Mouse (Mus musculus): ENCODE measurements around the gene Trp53bp2. TPM values are rescaled to one million over a fixed set of nuclear protein-coding genes. Genes with fewer than 3 reads are reported as not detected.

The Trp53bp2 gene
- polyA plus RNA-seq, 1 experiment from 2014 or later: 24.1 TPM

GRCm38 (mm10) chr1:182436746-182437145, 27.8 kb downstream of the Trp53bp2 start:
- Histone ChIP-seq H3K9me3 (ENCODE audit: control insufficient read depth, low read length) (no peaks in the 10 kb centered on the region), H3K4me2 (ENCODE audit: low read depth, low read length) (no peak overlapping the region), H3K27ac (replicated peaks; ENCODE audit: low read depth, low read length) (no peak overlapping the region), H3K9ac (ENCODE audit: low read depth, low read length) (no peak overlapping the region), H3K4me3 (ENCODE audit: low read depth, low read length) (no peak overlapping the region), H3K36me3 (ENCODE audit: control insufficient read depth, insufficient read depth, low read length) (peaks cover 66% of the 10 kb centered on the region), H3K4me1 (ENCODE audit: control insufficient read depth, insufficient read depth, low read length) (no peaks in the 10 kb centered on the region), H3K27me3 (replicated peaks; ENCODE audit: control insufficient read depth, insufficient read depth, low read length) (no peaks in the 10 kb centered on the region)
- no peak for ATAC-seq (ENCODE audit: low read depth)
- DNase-seq (ENCODE audit: low spot score): no peak
- 77% methylated on average over 5 of the region's 5 CpGs for WGBS

- Histone ChIP-seq H3K27me3 (replicated peaks; ENCODE audit: control insufficient read depth, insufficient read depth, low read length) (no peaks in the 10 kb centered on the region), H3K9ac (ENCODE audit: low read depth, low read length) (no peak overlapping the region), H3K9me3 (ENCODE audit: control insufficient read depth, low read length) (no peaks in the 10 kb centered on the region), H3K4me3 (ENCODE audit: low read depth, low read length) (no peak overlapping the region), H3K36me3 (ENCODE audit: control insufficient read depth, insufficient read depth, low read length) (peaks cover 69% of the 10 kb centered on the region), H3K4me2 (ENCODE audit: low read depth, low read length) (no peak overlapping the region), H3K27ac (replicated peaks; ENCODE audit: low read depth, low read length) (no peak overlapping the region), H3K4me1 (ENCODE audit: control insufficient read depth, insufficient read depth, low read length) (no peaks in the 10 kb centered on the region)
- peak; percentile 18; the same call in 1 of the 2 replicates for ATAC-seq (ENCODE audit: low read depth)
- peak; percentile 59 for DNase-seq (ENCODE audit: low spot score)
- WGBS: 63% methylated on average over 5 of the region's 5 CpGs
Observed at GRCm38 (mm10) chr1:182439546-182440222, 30.7 kb downstream of the Trp53bp2 start.

GRCm38 (mm10) chr1:182441791-182442473, 33.0 kb downstream of the Trp53bp2 start:
- peaks cover 83% of the 10 kb centered on the region for H3K36me3 ChIP-seq (ENCODE audit: control insufficient read depth, insufficient read depth, low read length)
- 87% methylated on average over 18 of the region's 18 CpGs for WGBS

DNA sequence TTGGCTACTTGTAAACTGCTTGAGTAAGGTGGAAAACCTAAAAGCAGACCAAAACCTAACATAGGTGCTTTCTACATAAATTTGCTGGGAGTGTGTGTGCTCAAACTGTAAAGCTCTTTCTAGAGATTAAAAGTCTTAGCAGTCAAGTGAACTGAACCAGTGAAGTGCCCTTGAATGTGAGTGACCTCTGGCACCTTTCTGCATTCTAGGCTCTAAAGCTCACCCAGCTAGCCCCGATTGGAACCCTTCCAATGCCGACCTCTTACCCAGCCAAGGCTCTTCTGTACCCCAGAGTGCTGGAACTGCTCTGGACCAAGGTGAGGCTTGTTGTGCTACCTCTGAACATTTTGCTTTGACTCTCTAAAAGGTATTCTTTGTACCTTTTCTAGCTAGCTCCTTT, 35.1 kb downstream of the Trp53bp2 start:
- no peaks in the 10 kb centered on the region for H3K4me1 ChIP-seq (ENCODE audit: control insufficient read depth, insufficient read depth, low read length)
- 91% methylated on average over 2 of the region's 2 CpGs for WGBS
- H3K27ac ChIP-seq (replicated peaks; ENCODE audit: low read depth, low read length): no peak overlapping the region
- ATAC-seq (ENCODE audit: low read depth) (no peak), DNase-seq (ENCODE audit: low spot score) (no peak)
- no peak overlapping the region for H3K4me2 ChIP-seq (ENCODE audit: low read depth, low read length)
- no peak overlapping the region for H3K4me3 ChIP-seq (ENCODE audit: low read depth, low read length)
- no peaks in the 10 kb centered on the region for H3K27me3 ChIP-seq (replicated peaks; ENCODE audit: control insufficient read depth, insufficient read depth, low read length)
- no peak overlapping the region for H3K9ac ChIP-seq (ENCODE audit: low read depth, low read length)
- no peaks in the 10 kb centered on the region for H3K9me3 ChIP-seq (ENCODE audit: control insufficient read depth, low read length)
- peaks cover 87% of the 10 kb centered on the region for H3K36me3 ChIP-seq (ENCODE audit: control insufficient read depth, insufficient read depth, low read length)

More at GRCm38 (mm10) chr1:182441791-182442473, 33.0 kb downstream of the Trp53bp2 start:
- Histone ChIP-seq H3K9me3 (ENCODE audit: control insufficient read depth, low read length) (no peaks in the 10 kb centered on the region), H3K4me3 (ENCODE audit: low read depth, low read length) (no peak overlapping the region), H3K9ac (ENCODE audit: low read depth, low read length) (no peak overlapping the region), H3K4me2 (ENCODE audit: low read depth, low read length) (no peak overlapping the region), H3K27me3 (replicated peaks; ENCODE audit: control insufficient read depth, insufficient read depth, low read length) (no peaks in the 10 kb centered on the region), H3K27ac (replicated peaks; ENCODE audit: low read depth, low read length) (no peak overlapping the region), H3K4me1 (ENCODE audit: control insufficient read depth, insufficient read depth, low read length) (no peaks in the 10 kb centered on the region)
- DNase-seq (ENCODE audit: low spot score): no peak
- ATAC-seq (ENCODE audit: low read depth): no peak

- H3K4me3 ChIP-seq (ENCODE audit: low read depth, low read length): no peak overlapping the region
- H3K9me3 ChIP-seq (ENCODE audit: control insufficient read depth, low read length): no peaks in the 10 kb centered on the region
- H3K27ac ChIP-seq (replicated peaks; ENCODE audit: low read depth, low read length): no peak overlapping the region
- 93% methylated on average over 14 of the region's 14 CpGs for WGBS
- no peak for DNase-seq (ENCODE audit: low spot score)
- peaks cover 72% of the 10 kb centered on the region for H3K36me3 ChIP-seq (ENCODE audit: control insufficient read depth, insufficient read depth, low read length)
- H3K27me3 ChIP-seq (replicated peaks; ENCODE audit: control insufficient read depth, insufficient read depth, low read length): no peaks in the 10 kb centered on the region
- H3K4me1 ChIP-seq (ENCODE audit: control insufficient read depth, insufficient read depth, low read length): no peaks in the 10 kb centered on the region
- no peak overlapping the region for H3K4me2 ChIP-seq (ENCODE audit: low read depth, low read length)
- no peak overlapping the region for H3K9ac ChIP-seq (ENCODE audit: low read depth, low read length)
- no peak for ATAC-seq (ENCODE audit: low read depth)
Observed at GRCm38 (mm10) chr1:182448276-182449035, 39.5 kb downstream of the Trp53bp2 start.

GRCm38 (mm10) chr1:182452473-182452872, 43.5 kb downstream of the Trp53bp2 start:
- 54% methylated on average over 4 of the region's 4 CpGs for WGBS
- peaks cover 68% of the 10 kb centered on the region for H3K36me3 ChIP-seq (ENCODE audit: control insufficient read depth, insufficient read depth, low read length)
- H3K4me1 ChIP-seq (ENCODE audit: control insufficient read depth, insufficient read depth, low read length): no peaks in the 10 kb centered on the region
- ATAC-seq (ENCODE audit: low read depth) (no peak), DNase-seq (ENCODE audit: low spot score) (no peak)
- H3K4me2 ChIP-seq (ENCODE audit: low read depth, low read length): no peak overlapping the region
- no peak overlapping the region for H3K27ac ChIP-seq (replicated peaks; ENCODE audit: low read depth, low read length)
- no peak overlapping the region for H3K4me3 ChIP-seq (ENCODE audit: low read depth, low read length)
- H3K27me3 ChIP-seq (replicated peaks; ENCODE audit: control insufficient read depth, insufficient read depth, low read length): no peaks in the 10 kb centered on the region
- H3K9ac ChIP-seq (ENCODE audit: low read depth, low read length): no peak overlapping the region
- no peaks in the 10 kb centered on the region for H3K9me3 ChIP-seq (ENCODE audit: control insufficient read depth, low read length)

DNA sequence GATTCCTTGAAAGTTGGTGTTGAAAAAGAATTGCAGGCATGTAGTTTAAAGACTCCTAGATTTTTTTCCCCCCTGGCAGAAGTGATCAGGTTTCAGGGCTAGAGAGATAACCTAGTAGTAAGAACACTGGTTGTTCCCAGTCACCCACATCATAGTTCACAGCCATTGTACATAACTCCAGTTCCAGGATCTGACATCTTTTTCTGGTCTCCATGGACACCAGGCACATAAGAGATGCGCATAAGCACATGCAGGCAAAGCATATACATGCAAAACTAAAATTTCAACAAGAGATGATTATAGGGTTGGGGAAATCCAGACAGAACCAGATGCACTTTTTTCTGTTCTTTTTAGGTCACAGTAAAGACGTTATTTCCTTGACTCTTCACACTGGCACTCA, 46.1 kb downstream of the Trp53bp2 start:
- no peaks in the 10 kb centered on the region for H3K9me3 ChIP-seq (ENCODE audit: control insufficient read depth, low read length)
- WGBS: 81% methylated on average over 2 of the region's 2 CpGs
- H3K9ac ChIP-seq (ENCODE audit: low read depth, low read length): no peak overlapping the region
- no peak overlapping the region for H3K27ac ChIP-seq (replicated peaks; ENCODE audit: low read depth, low read length)
- peaks cover 64% of the 10 kb centered on the region for H3K36me3 ChIP-seq (ENCODE audit: control insufficient read depth, insufficient read depth, low read length)
- no peak overlapping the region for H3K4me2 ChIP-seq (ENCODE audit: low read depth, low read length)
- DNase-seq (ENCODE audit: low spot score) (no peak), ATAC-seq (ENCODE audit: low read depth) (no peak)
- H3K4me3 ChIP-seq (ENCODE audit: low read depth, low read length): no peak overlapping the region
- H3K27me3 ChIP-seq (replicated peaks; ENCODE audit: control insufficient read depth, insufficient read depth, low read length): no peaks in the 10 kb centered on the region
- H3K4me1 ChIP-seq (ENCODE audit: control insufficient read depth, insufficient read depth, low read length): no peaks in the 10 kb centered on the region

DNA sequence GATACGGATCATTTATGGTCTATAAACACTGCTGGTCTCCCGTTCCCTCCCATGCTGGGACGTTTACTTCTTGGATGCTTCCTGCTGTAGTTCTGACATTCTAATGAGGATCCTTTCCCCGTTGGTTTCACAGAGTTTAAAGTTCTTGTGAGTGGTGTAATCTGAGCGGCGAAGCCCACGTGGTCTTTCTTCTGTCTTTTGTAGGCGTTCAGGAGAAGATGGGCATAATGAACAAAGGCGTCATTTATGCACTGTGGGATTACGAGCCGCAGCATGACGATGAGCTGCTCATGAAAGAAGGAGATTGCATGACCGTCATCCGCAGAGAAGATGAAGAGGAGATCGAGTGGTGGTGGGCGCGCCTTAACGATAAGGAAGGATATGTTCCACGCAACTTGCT, 49.6 kb downstream of the Trp53bp2 start:
- 81% methylated on average over 19 of the region's 19 CpGs for WGBS
- no peaks in the 10 kb centered on the region for H3K27me3 ChIP-seq (replicated peaks; ENCODE audit: control insufficient read depth, insufficient read depth, low read length)
- no peaks in the 10 kb centered on the region for H3K4me1 ChIP-seq (ENCODE audit: control insufficient read depth, insufficient read depth, low read length)
- no peak overlapping the region for H3K27ac ChIP-seq (replicated peaks; ENCODE audit: low read depth, low read length)
- H3K4me2 ChIP-seq (ENCODE audit: low read depth, low read length): no peak overlapping the region
- no peaks in the 10 kb centered on the region for H3K9me3 ChIP-seq (ENCODE audit: control insufficient read depth, low read length)
- no peak for DNase-seq (ENCODE audit: low spot score)
- ATAC-seq (ENCODE audit: low read depth): no peak
- H3K36me3 ChIP-seq (ENCODE audit: control insufficient read depth, insufficient read depth, low read length): peaks cover 60% of the 10 kb centered on the region
- no peak overlapping the region for H3K4me3 ChIP-seq (ENCODE audit: low read depth, low read length)
- H3K9ac ChIP-seq (ENCODE audit: low read depth, low read length): no peak overlapping the region
